Mouse (Mus musculus) bone marrow, adult 2 months (tissue): ENCODE data around the gene Xrra1. TPM values are rescaled to one million over a fixed set of nuclear protein-coding genes. Genes with fewer than 3 reads are reported as not detected.
"Not testable (repeated sequence)": the region's sequence is repeated elsewhere in the genome, so short reads cannot be mapped to it uniquely, and the experiment has no call there.

ENCODE experiments used
- H3K27ac ChIP-seq: fragments of 200-500 bp; 2 replicates; pipeline ENCODE4 v1.5.1; 2012; ENCODE audit warnings: low read depth, mild to moderate bottlenecking, control low read depth, inconsistent platforms, low read length; ENCODE audit not compliant: control insufficient read depth, poor library complexity, insufficient read depth
- H3K4me1 ChIP-seq: fragments of 200-500 bp; 2 replicates; pipeline ENCODE4 v1.6.1; 2011; ENCODE audit warnings: low read length; ENCODE audit not compliant: control insufficient read depth, insufficient read depth
- H3K4me3 ChIP-seq: fragments of 200-500 bp; replicated peaks from 2 replicates; pipeline ENCODE3; 2011; ENCODE audit warnings: mild to moderate bottlenecking, low read depth, low read length, control low read depth; ENCODE audit not compliant: control insufficient read depth
- CTCF ChIP-seq: fragments of 200-500 bp; IDR thresholded peaks from 2 replicates; pipeline ENCODE4 v1.5.1; 2011; ENCODE audit warnings: low read length, control low read depth; ENCODE audit not compliant: control insufficient read depth, insufficient read depth
- POLR2A ChIP-seq: fragments of 200-500 bp; IDR thresholded peaks from 2 replicates; pipeline ENCODE4 v1.6.1; 2011; ENCODE audit warnings: low read depth, mild to moderate bottlenecking, control low read depth, low read length, borderline replicate concordance; ENCODE audit not compliant: control insufficient read depth
- WGBS: fragments of 180-500 bp; shearing (Covaris S2); methylation state at CpG from one replicate; pipeline ENCODE4 v1.1.7; 2018; 5-methylcytosine and 5-hydroxymethylcytosine counted together
- polyA plus RNA-seq: library from polyadenylated mRNA; stranded (reverse); fragments of >200 nt; gene quantifications from 2 replicates; pipeline ENCODE4 v1.2.4, GENCODE M21; 2011; ENCODE audit warnings: low replicate concordance; ENCODE audit not compliant: missing spikeins, insufficient read depth, insufficient read length

Gene Xrra1
- not detected in 2 replicates for polyA plus RNA-seq

DNA sequence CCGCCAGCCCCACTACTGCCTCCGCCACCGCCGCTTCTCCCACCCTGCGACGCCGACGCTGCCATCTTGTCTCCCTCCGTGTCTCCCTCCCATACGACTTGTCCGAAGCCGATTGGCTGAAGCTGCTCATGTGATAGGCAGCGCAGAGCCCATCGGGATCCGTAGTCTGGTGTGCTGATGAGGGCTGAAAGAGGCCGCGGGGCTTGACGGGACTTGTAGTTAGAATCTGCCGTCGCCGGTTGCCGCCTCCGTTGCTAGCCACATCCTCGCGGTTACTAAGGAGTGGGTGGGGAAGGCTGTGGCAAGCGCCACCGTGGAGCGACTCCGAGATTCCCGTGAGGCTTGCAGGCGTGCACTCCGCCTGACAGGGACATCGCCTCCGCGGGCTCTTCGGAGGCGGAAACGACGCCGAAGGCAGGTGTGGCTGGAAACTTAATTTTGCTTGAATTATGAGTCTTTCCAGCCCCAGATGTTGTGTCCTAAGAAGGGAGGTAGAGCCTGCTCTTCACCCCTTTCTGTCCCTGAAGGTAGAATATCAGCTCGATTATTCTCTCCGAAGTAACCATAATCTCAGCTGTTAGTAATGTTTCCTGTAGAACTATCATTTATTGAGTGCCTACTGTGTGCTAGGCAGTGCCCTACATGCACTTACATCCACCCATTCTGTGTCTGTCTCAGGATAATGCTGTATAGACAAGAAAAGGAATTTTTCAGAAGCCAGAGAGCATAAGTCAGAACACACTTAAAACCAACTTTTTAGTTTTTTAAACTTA, at the start of gene Xrra1:
TSS of gene Xrra1 (plus strand) at position 304 of the 773 bp plus-strand sequence.
- Histone ChIP-seq H3K27ac (peak within 1 kb of the TSS; percentile 35; the same call in 1 of the 2 replicates), H3K4me3 (peak within 1 kb of the TSS; percentile 93), H3K4me1 (peaks cover 6% of the 10 kb centered on the region)
- WGBS, result under 1% methylated on average over 42 of the region's 42 CpGs
- TF ChIP-seq POLR2A, result peak; percentile 94
- no peak for TF ChIP-seq CTCF

DNA sequence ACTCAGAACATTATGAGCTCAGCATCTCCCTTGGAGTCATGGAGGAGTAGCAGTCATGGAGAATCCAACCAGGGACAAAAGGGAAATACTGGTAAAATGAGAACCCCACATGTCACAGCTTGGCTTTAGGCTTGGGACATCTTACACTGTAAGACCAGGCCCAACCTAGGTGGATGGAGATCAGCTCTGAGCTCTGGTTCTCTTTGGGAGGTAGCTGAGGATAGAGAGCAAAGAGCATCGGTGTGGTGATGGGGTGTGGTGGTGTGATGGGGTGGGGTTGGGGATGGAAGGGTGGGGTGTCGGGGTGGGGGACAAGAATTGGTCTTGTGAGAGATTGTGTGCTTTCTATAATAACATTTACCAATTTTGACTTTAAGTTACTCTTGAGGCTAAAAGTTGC, 48.1 kb upstream of the Xrra1 start:
- TF ChIP-seq CTCF, result no peak
- no peak overlapping the region for H3K27ac ChIP-seq
- H3K4me1 ChIP-seq, result no peaks in the 10 kb centered on the region
- 84% methylated on average over 2 of the region's 2 CpGs for whole genome bisulfite sequencing
- H3K4me3 ChIP-seq, result no peak overlapping the region

DNA sequence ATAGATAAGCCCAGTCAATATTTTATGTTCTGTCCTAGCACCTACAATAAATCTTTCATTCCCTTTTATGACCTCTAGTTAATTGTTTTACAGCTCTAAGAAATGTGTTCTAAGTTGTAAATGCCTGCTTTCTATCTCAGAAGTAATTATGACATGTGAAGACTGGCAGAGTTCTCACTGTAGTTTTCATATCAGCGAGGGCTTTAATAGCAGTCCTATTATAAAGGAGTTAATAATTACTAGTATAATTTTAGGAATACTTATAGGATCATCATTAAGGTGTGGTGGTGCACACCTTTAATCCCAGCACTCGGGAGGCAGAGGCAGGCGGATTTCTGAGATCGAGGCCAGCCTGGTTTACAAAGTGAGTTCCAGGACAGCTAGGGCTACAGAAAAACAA, 47.3 kb upstream of the Xrra1 start:
- no peak overlapping the region for H3K27ac ChIP-seq
- H3K4me1 ChIP-seq, result no peaks in the 10 kb centered on the region
- H3K4me3 ChIP-seq, result no peak overlapping the region
- 89% methylated on average over 4 of the region's 4 CpGs for WGBS
- no peak for TF ChIP-seq CTCF
- no peak for TF ChIP-seq POLR2A

DNA sequence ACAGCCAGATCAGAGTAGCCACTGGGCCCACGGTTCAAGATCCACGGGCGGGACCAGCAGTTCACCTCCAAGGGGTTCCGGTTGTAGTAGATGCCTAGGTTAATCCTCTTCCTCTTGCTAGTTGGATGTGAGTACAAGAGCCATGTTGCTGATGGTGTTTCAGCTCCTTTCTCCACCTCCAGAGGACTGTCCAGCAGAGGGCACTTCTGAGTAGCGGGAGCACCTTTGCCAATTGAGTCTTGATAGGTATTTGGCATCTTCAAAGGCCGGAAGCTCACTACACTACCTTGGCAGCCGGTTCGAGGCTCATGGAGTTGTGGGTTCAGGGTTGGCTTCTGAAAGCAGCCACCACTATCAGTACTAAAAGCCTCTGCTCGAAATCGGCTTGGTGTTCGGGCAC, 45.5 kb upstream of the Xrra1 start:
- no peaks in the 10 kb centered on the region for H3K4me1 ChIP-seq
- no peak overlapping the region for H3K27ac ChIP-seq
- 84% methylated on average over 11 of the region's 11 CpGs for WGBS
- TF ChIP-seq POLR2A (no peak), CTCF (peak; percentile 69)
- H3K4me3 ChIP-seq, result no peak overlapping the region

DNA sequence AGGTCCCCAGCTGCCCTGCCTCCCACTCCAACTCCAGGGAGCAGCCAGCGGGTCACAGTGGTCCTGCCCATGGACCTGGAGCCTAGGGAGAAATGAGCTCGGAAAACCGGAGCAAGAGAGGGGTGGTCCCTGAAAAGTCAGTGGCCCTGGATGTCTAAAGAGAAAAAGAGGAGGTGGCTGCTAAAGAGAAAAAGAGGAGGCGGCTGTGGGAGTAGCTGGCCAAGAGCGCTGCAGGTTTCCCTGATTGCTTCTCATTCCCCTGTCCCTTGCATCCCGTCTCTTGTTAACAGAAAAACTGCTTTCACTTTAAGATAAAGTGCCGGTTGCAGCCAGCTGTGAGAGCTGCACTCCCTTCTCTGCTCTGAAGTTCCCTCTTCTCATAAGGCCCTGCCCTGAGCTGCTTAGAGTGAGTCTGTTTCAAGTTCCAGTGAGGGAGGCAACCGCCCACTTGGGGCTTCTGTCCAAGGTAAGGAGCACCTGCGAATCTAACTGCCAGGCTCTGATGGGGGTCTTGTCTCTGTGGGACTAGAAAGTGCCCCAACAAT, 40.7 kb upstream of the Xrra1 start:
- H3K4me1 ChIP-seq, H3K27ac ChIP-seq, H3K4me3 ChIP-seq: not testable (repeated sequence)
- WGBS, result 13% methylated on average over 9 of the region's 9 CpGs

DNA sequence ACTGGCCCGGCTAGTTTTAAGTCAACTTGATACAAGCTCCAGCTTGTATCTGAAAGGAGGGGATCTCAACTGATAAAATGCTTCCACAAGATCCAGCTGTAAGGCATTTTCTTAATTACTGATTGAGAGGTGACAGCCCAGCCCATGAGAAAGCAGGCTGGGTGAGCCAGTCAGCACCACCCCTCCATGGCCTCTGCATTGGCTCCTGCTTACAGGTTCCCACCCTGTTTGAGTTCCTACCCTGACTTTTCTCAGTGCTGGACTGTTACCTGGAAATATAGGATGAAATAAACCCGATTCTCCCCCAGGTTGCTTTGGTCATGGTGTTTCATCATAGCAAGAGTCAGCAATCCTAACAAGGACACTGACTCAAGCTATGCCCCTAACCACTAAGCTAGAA, 37.0 kb upstream of the Xrra1 start:
- 70% methylated on average over 2 of the region's 2 CpGs for WGBS
- TF ChIP-seq POLR2A, result no peak
- no peak for TF ChIP-seq CTCF
- no peak overlapping the region for H3K4me3 ChIP-seq
- H3K27ac ChIP-seq, result peak overlapping the region; percentile 49
- peaks cover 2% of the 10 kb centered on the region for H3K4me1 ChIP-seq

DNA sequence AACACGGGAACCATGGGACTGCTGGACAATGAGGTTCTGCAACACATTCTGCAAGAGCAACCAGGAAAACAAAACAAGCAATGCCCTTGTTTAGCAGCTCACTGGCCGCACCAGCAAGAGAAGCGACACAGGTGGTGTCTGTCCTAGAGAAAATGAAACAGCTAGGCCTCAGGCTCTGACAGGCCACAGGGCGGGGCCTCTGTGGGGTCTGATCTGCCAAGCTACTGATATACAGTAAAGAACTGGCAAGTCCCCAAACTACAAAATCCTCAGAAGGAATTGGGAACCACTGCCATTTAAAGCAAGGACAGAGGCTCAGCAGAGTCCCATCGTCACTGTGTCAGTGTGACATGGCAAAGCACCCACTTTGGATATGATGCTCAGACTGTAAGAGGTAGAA, 36.5 kb upstream of the Xrra1 start:
- Histone ChIP-seq H3K4me3 (no peak overlapping the region), H3K4me1 (peaks cover 2% of the 10 kb centered on the region), H3K27ac (peak overlapping the region; percentile 9; the same call in 1 of the 2 replicates)
- no peak for TF ChIP-seq POLR2A
- no peak for TF ChIP-seq CTCF
- WGBS, result 62% methylated on average over 5 of the region's 5 CpGs

DNA sequence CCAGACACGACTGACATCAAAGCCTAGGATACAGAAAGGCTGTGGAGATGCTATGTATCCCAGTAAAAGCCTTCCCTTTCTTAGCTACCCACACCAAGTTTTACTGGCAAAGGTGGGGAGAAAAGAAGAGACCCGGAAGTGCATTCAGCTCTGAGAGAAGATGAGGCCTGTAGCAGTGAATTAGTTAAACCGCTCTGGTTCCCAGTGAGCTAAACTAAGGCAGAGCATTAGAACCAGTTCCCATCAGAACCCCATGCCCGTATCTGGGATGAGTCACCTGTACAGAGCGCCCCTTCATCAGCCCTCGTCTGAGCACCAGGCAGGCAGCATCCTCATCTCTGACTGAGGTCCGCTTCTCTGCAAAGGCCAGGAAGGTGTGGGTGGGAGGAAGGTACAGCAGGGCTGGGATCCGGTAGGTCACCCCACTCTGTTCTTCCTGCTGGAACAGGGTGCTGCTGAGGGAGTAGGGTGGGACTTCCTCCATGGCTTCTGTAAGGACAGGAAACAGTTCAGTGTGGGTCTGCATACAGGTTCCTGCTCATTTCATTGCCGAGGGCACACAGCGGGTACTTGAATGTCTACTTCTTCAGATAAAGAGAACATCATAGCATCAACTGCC, 35.8 kb upstream of the Xrra1 start:
- no peak for TF ChIP-seq POLR2A
- TF ChIP-seq CTCF, result no peak
- peak overlapping the region; percentile 24 for H3K27ac ChIP-seq
- peaks cover 2% of the 10 kb centered on the region for H3K4me1 ChIP-seq
- no peak overlapping the region for H3K4me3 ChIP-seq
- 79% methylated on average over 10 of the region's 10 CpGs for WGBS
